Comparison of ENCODE assay signal across 8 mouse cellular contexts in the genomic region with DNA sequence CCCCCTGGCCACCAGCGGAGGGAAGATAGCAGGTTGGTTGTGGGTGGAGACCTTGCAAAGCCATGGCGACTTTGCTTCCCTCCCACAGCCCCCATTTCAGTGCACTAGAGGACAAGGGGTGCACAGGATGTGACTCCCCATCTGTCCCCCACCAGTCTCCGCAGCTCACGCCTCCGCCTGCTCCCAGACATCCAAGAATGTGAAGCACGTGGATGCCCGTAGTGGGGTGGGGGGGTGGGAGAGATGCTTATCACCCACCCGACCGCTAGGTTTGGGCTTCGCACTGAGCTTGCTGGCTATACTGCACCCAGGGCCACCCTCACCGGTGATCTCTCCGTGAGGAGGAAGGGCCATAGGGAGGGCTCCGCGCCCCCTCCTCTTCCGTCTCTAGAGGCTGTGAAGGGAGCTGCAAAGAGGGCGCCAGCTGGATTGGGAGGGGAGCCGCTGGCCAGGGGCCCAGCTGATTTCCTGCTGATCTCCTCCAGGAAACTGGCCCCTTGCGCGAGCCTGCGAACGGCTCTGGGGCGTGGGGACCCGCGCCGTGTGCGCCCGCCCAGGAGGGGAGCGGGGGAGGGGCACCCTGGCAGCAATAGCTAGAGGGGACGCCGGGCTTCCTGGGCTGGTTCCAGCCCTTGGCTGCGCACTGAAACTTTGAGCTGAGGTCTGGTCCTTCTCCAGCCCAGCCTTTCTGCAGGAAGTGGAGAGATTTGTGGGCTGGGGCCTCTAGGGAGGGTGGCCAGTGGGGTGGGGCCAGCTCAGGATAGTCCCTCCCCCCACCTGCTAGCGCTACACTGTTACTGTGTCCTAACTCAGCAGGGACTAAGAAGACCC. TPM values are rescaled to one million over a fixed set of nuclear protein-coding genes. Genes with fewer than 3 reads are reported as not detected.
A peak's percentile ranks its signal among the peaks of the same experiment; 100 is the strongest.
DNase-seq lines count a peak whose midpoint lies in the region; ATAC-seq and TF ChIP-seq lines count a peak whose summit lies in the region.

No protein-coding gene starts in this region.

- WGBS in hindbrain, embryonic 15.5 days, result under 1% methylated on average over 32 of the region's 32 CpGs
- whole genome bisulfite sequencing in liver, embryonic 11.5 days, result under 1% methylated on average over 32 of the region's 32 CpGs

- no peaks in the 10 kb centered on the region for H3K27me3 ChIP-seq in hindbrain, embryonic 15.5 days
- peaks cover 39% of the 10 kb centered on the region for H3K27me3 ChIP-seq in liver, embryonic 11.5 days (replicated peaks; ENCODE audit: control insufficient read depth, insufficient read depth, low read length)
- H3K27me3 ChIP-seq in myocyte (ENCODE audit: control insufficient read depth, insufficient read depth, insufficient read length), result no peaks in the 10 kb centered on the region

- ATAC-seq in hindbrain, embryonic 15.5 days (ENCODE audit: low FRiP score, low read depth), result peak; percentile 57
- ATAC-seq in liver, embryonic 11.5 days (replicated peaks; ENCODE audit: low FRiP score), result peak; percentile 38

- DNase-seq in layer of hippocampus, postnatal 10 days (ENCODE audit: low spot score in 2 of 2), result peak; percentile 69 to 83
- DNase-seq in layer of hippocampus, adult 9-10 months (ENCODE audit: low spot score), result no peak
- DNase-seq in gastrocnemius, adult 8-10 months (ENCODE audit: low spot score in 2 of 2), result peak; percentile 74 to 83
- peak; percentile 72 for DNase-seq in liver, embryonic 11.5 days (ENCODE audit: low spot score)
- DNase-seq in thymus, postnatal 0 days (ENCODE audit: low spot score), result peak; percentile 79

- H3K36me3 ChIP-seq in hindbrain, embryonic 15.5 days, result no peaks in the 10 kb centered on the region
- peaks cover 5% of the 10 kb centered on the region for H3K36me3 ChIP-seq in liver, embryonic 11.5 days (ENCODE audit: control insufficient read depth, insufficient read depth, low read length)
- no peaks in the 10 kb centered on the region for H3K36me3 ChIP-seq in myocyte (ENCODE audit: control insufficient read depth, insufficient read depth)

- peak overlapping the region; percentile 78 for H3K4me3 ChIP-seq in brown adipose tissue, adult 24 weeks (ENCODE audit: insufficient read depth, low read depth, low read length)
- H3K4me3 ChIP-seq in hindbrain, embryonic 15.5 days, result peak overlapping the region; percentile 71
- peak overlapping the region; percentile 73 for H3K4me3 ChIP-seq in liver, embryonic 11.5 days (ENCODE audit: low read depth, low read length)
- H3K4me3 ChIP-seq in myocyte, result peak overlapping the region; percentile 72

- peaks cover 38% of the 10 kb centered on the region for H3K4me1 ChIP-seq in brown adipose tissue, adult 24 weeks (ENCODE audit: control insufficient read depth, insufficient read depth, insufficient read length, low read length)
- H3K4me1 ChIP-seq in hindbrain, embryonic 15.5 days (replicated peaks), result peaks cover 96% of the 10 kb centered on the region
- peaks cover 90% of the 10 kb centered on the region for H3K4me1 ChIP-seq in liver, embryonic 11.5 days (replicated peaks; ENCODE audit: control insufficient read depth, insufficient read depth, low read length)

- peak overlapping the region; percentile 76 for H3K27ac ChIP-seq in brown adipose tissue, adult 24 weeks (replicated peaks; ENCODE audit: low read depth, low read length)
- peak overlapping the region; percentile 85 for H3K27ac ChIP-seq in hindbrain, embryonic 15.5 days (replicated peaks)
- H3K27ac ChIP-seq in liver, embryonic 11.5 days (ENCODE audit: low read depth, low read length), result peak overlapping the region; percentile 70

- peak overlapping the region; percentile 61 for H3K9ac ChIP-seq in hindbrain, embryonic 15.5 days
- peak overlapping the region; percentile 17 for H3K9ac ChIP-seq in liver, embryonic 11.5 days (ENCODE audit: low read depth, low read length)

- no peak overlapping the region for H3ac ChIP-seq in myocyte (ENCODE audit: control insufficient read depth, insufficient read length)

- H3K9me3 ChIP-seq in hindbrain, embryonic 15.5 days, result no peaks in the 10 kb centered on the region
- no peaks in the 10 kb centered on the region for H3K9me3 ChIP-seq in liver, embryonic 11.5 days (ENCODE audit: control insufficient read depth, low read length)

- H3K4me2 ChIP-seq in hindbrain, embryonic 15.5 days, result peak overlapping the region; percentile 98
- H3K4me2 ChIP-seq in liver, embryonic 11.5 days, result peak overlapping the region; percentile 100
- H3K4me2 ChIP-seq in myocyte (ENCODE audit: low read depth), result peak overlapping the region; percentile 77

- H3K79me2 ChIP-seq in myocyte (ENCODE audit: control insufficient read depth, insufficient read depth), result peaks cover 55% of the 10 kb centered on the region

- no peak for TF ChIP-seq POLR2A in myocyte (IDR thresholded peaks at IDR 0.05; ENCODE audit: insufficient read length, low read depth)

TF ChIP-seq in myocyte, 11 proteins besides CTCF, POLR2A, EP300 and RAD21:
- no peak for TF ChIP-seq CEBPB (IDR thresholded peaks at IDR 0.05; ENCODE audit: insufficient read depth, poor library complexity, severe bottlenecking)
- TF ChIP-seq MYOD1 (IDR thresholded peaks at IDR 0.05; ENCODE audit: control insufficient read depth in 1 of 3, insufficient read length in 2 of 3, low read depth in 2 of 3), result peak in 2 of 3 experiments; percentile 24 to 35
TF ChIP-seq in myocyte: peak in this region for 1.

RNA-seq across cellular contexts. Expression of gene Gjd3, which starts 19.4 kb away (rescaled TPM):
- 1 to 10 TPM; 2.4 to 3.6 TPM for total RNA-seq in layer of hippocampus, postnatal 10 days (2021)
- not detected in 2 replicates for polyA plus RNA-seq in brown adipose tissue, adult 24 weeks (2012; ENCODE audit: insufficient read depth, insufficient read length, missing spikeins)
- not detected for total RNA-seq in gastrocnemius, adult 8-10 months (2022)
- 1.8 and 3.1 TPM in 2 replicates for polyA plus RNA-seq in hindbrain, embryonic 15.5 days (2015; fragmentation: Nextera tagmentation; extraction: Ambion mirVana)
- 0.21 and 0.22 TPM in 2 replicates for polyA plus RNA-seq in liver, embryonic 11.5 days (2014; fragmentation: Nextera tagmentation; extraction: Ambion mirVana)
- 0.05 TPM for polyA plus RNA-seq in myocyte (2012; fragmentation: generic; extraction: Trizol)
- polyA plus RNA-seq in thymus, postnatal 0 days (2015; fragmentation: Nextera tagmentation; extraction: Ambion mirVana), result 0.27 and 0.51 TPM in 2 replicates

RNA-seq across cellular contexts. Expression of gene Rara, which starts 35.8 kb away (rescaled TPM):
- total RNA-seq in layer of hippocampus, postnatal 10 days (2021), result 10 to 100 TPM; 21.7 to 24.0 TPM
- 3.2 and 5.5 TPM in 2 replicates for polyA plus RNA-seq in brown adipose tissue, adult 24 weeks (2012; ENCODE audit: insufficient read depth, insufficient read length, missing spikeins)
- 10 to 100 TPM in 2 of 4 experiments, 1 to 10 TPM in 2; 8.3 to 11.7 (median 9.5) TPM for total RNA-seq in gastrocnemius, adult 8-10 months (2022)
- polyA plus RNA-seq in hindbrain, embryonic 15.5 days (2015; fragmentation: Nextera tagmentation; extraction: Ambion mirVana), result 11.4 and 16.8 TPM in 2 replicates
- polyA plus RNA-seq in liver, embryonic 11.5 days (2014; fragmentation: Nextera tagmentation; extraction: Ambion mirVana), result 18.6 and 20.1 TPM in 2 replicates
- 27.3 TPM for polyA plus RNA-seq in myocyte (2012; fragmentation: generic; extraction: Trizol)
- 40.4 and 41.0 TPM in 2 replicates for polyA plus RNA-seq in thymus, postnatal 0 days (2015; fragmentation: Nextera tagmentation; extraction: Ambion mirVana)

RNA-seq across cellular contexts. Expression of gene Cdc6, which starts 55.8 kb away (rescaled TPM):
- total RNA-seq in layer of hippocampus, postnatal 10 days (2021), result 1 to 10 TPM; 1.1 to 2.2 TPM
- 0.28 and 1.7 TPM in 2 replicates for polyA plus RNA-seq in brown adipose tissue, adult 24 weeks (2012; ENCODE audit: insufficient read depth, insufficient read length, missing spikeins)
- under 1 TPM in 2 of 4 experiments, not detected in 2; 0.07 to 0.13 TPM for total RNA-seq in gastrocnemius, adult 8-10 months (2022)
- 5.5 and 6.0 TPM in 2 replicates for polyA plus RNA-seq in hindbrain, embryonic 15.5 days (2015; fragmentation: Nextera tagmentation; extraction: Ambion mirVana)
- 96.3 and 114 TPM in 2 replicates for polyA plus RNA-seq in liver, embryonic 11.5 days (2014; fragmentation: Nextera tagmentation; extraction: Ambion mirVana)
- polyA plus RNA-seq in myocyte (2012; fragmentation: generic; extraction: Trizol), result 2.6 TPM
- 40.6 and 53.2 TPM in 2 replicates for polyA plus RNA-seq in thymus, postnatal 0 days (2015; fragmentation: Nextera tagmentation; extraction: Ambion mirVana)
